Mouse (Mus musculus): ENCODE results near the gene Gm5431. TPM values are rescaled to one million over a fixed set of nuclear protein-coding genes. Genes with fewer than 3 reads are reported as not detected.
"Not testable (repeated sequence)": the region's sequence is repeated elsewhere in the genome, so short reads cannot be mapped to it uniquely, and the experiment has no call there.

Gm5431 gene
- 0.10 and 0.21 TPM in 2 replicates for polyA plus RNA-seq (2014; fragmentation: Nextera tagmentation; extraction: Ambion mirVana)

- no peaks in the 10 kb centered on the region for H3K9me3 ChIP-seq (ENCODE audit: control insufficient read depth, low read length)
- H3K27ac ChIP-seq (ENCODE audit: low read depth, low read length) = no peak within 1 kb of the TSS
- H3K4me3 ChIP-seq (ENCODE audit: low read depth, low read length) = no peak within 1 kb of the TSS
- WGBS = 81% methylated on average over 2 of the region's 2 CpGs
- no peak for DNase-seq (ENCODE audit: low spot score, missing footprints)
- no peak within 1 kb of the TSS for H3K4me2 ChIP-seq
- H3K36me3 ChIP-seq (ENCODE audit: control insufficient read depth, insufficient read depth, low read length) = no peaks in the 10 kb centered on the region
- no peak within 1 kb of the TSS for H3K9ac ChIP-seq (ENCODE audit: low read length)
- no peaks in the 10 kb centered on the region for H3K4me1 ChIP-seq (ENCODE audit: control insufficient read depth, insufficient read depth, low read length)
- ATAC-seq (ENCODE audit: low FRiP score) = no peak
- H3K27me3 ChIP-seq (ENCODE audit: control insufficient read depth, insufficient read depth, low read length) = no peaks in the 10 kb centered on the region
Measured at GRCm38 (mm10) chr11:48902021-48902420, at the start of gene Gm5431. Gene Gm5431 (minus strand): TSS chr11:48902214.

- not testable (repeated sequence) for H3K27me3 ChIP-seq (ENCODE audit: control insufficient read depth, insufficient read depth, low read length); DNase-seq (ENCODE audit: low spot score, missing footprints); H3K4me3 ChIP-seq (ENCODE audit: low read depth, low read length); H3K36me3 ChIP-seq (ENCODE audit: control insufficient read depth, insufficient read depth, low read length); H3K4me1 ChIP-seq (ENCODE audit: control insufficient read depth, insufficient read depth, low read length); H3K27ac ChIP-seq (ENCODE audit: low read depth, low read length); H3K4me2 ChIP-seq; ATAC-seq (ENCODE audit: low FRiP score); H3K9ac ChIP-seq (ENCODE audit: low read length); H3K9me3 ChIP-seq (ENCODE audit: control insufficient read depth, low read length)
- 92% methylated on average over 6 of the region's 6 CpGs for WGBS
Measured at GRCm38 (mm10) chr11:48946090-48946489, 44.1 kb upstream of the Gm5431 start, which contains the start of gene Psme2b. Gene Psme2b (minus strand): TSS chr11:48946190.

GRCm38 (mm10) chr11:48939286-48939685, 37.3 kb upstream of the Gm5431 start:
- H3K4me1 ChIP-seq (ENCODE audit: control insufficient read depth, insufficient read depth, low read length); H3K27me3 ChIP-seq (ENCODE audit: control insufficient read depth, insufficient read depth, low read length); H3K9ac ChIP-seq (ENCODE audit: low read length); ATAC-seq (ENCODE audit: low FRiP score); H3K4me3 ChIP-seq (ENCODE audit: low read depth, low read length); DNase-seq (ENCODE audit: low spot score, missing footprints); H3K9me3 ChIP-seq (ENCODE audit: control insufficient read depth, low read length); H3K4me2 ChIP-seq; H3K36me3 ChIP-seq (ENCODE audit: control insufficient read depth, insufficient read depth, low read length); H3K27ac ChIP-seq (ENCODE audit: low read depth, low read length): not testable (repeated sequence)

- H3K27me3 ChIP-seq (ENCODE audit: control insufficient read depth, insufficient read depth, low read length); ATAC-seq (ENCODE audit: low FRiP score); DNase-seq (ENCODE audit: low spot score, missing footprints); H3K4me1 ChIP-seq (ENCODE audit: control insufficient read depth, insufficient read depth, low read length); H3K9ac ChIP-seq (ENCODE audit: low read length); H3K27ac ChIP-seq (ENCODE audit: low read depth, low read length); H3K9me3 ChIP-seq (ENCODE audit: control insufficient read depth, low read length); H3K4me2 ChIP-seq; H3K36me3 ChIP-seq (ENCODE audit: control insufficient read depth, insufficient read depth, low read length); H3K4me3 ChIP-seq (ENCODE audit: low read depth, low read length): not testable (repeated sequence)
- WGBS = no CpG with 5 or more reads among the region's 3 CpGs
Measured at GRCm38 (mm10) chr11:48935291-48935690, 33.3 kb upstream of the Gm5431 start.

- WGBS = 100% methylated on average over 1 of the region's 1 CpGs
- not testable (repeated sequence) for ATAC-seq (ENCODE audit: low FRiP score); H3K9ac ChIP-seq (ENCODE audit: low read length)
Measured at GRCm38 (mm10) chr11:48933923-48934322, 31.9 kb upstream of the Gm5431 start.

GRCm38 (mm10) chr11:48933422-48933821, 31.4 kb upstream of the Gm5431 start:
- H3K27me3 ChIP-seq (ENCODE audit: control insufficient read depth, insufficient read depth, low read length); DNase-seq (ENCODE audit: low spot score, missing footprints); H3K4me2 ChIP-seq; ATAC-seq (ENCODE audit: low FRiP score); H3K9ac ChIP-seq (ENCODE audit: low read length); H3K9me3 ChIP-seq (ENCODE audit: control insufficient read depth, low read length); H3K27ac ChIP-seq (ENCODE audit: low read depth, low read length); H3K4me1 ChIP-seq (ENCODE audit: control insufficient read depth, insufficient read depth, low read length); H3K36me3 ChIP-seq (ENCODE audit: control insufficient read depth, insufficient read depth, low read length); H3K4me3 ChIP-seq (ENCODE audit: low read depth, low read length): not testable (repeated sequence)
- WGBS = 84% methylated on average over 1 of the region's 1 CpGs

More at GRCm38 (mm10) chr11:48933923-48934322, 31.9 kb upstream of the Gm5431 start:
- not testable (repeated sequence) for H3K27me3 ChIP-seq (ENCODE audit: control insufficient read depth, insufficient read depth, low read length); H3K9me3 ChIP-seq (ENCODE audit: control insufficient read depth, low read length); H3K4me2 ChIP-seq; H3K4me3 ChIP-seq (ENCODE audit: low read depth, low read length); H3K36me3 ChIP-seq (ENCODE audit: control insufficient read depth, insufficient read depth, low read length); DNase-seq (ENCODE audit: low spot score, missing footprints); H3K4me1 ChIP-seq (ENCODE audit: control insufficient read depth, insufficient read depth, low read length); H3K27ac ChIP-seq (ENCODE audit: low read depth, low read length)

- H3K4me1 ChIP-seq (ENCODE audit: control insufficient read depth, insufficient read depth, low read length); H3K27me3 ChIP-seq (ENCODE audit: control insufficient read depth, insufficient read depth, low read length); H3K4me2 ChIP-seq; ATAC-seq (ENCODE audit: low FRiP score); H3K36me3 ChIP-seq (ENCODE audit: control insufficient read depth, insufficient read depth, low read length); H3K27ac ChIP-seq (ENCODE audit: low read depth, low read length); H3K9ac ChIP-seq (ENCODE audit: low read length); DNase-seq (ENCODE audit: low spot score, missing footprints); H3K9me3 ChIP-seq (ENCODE audit: control insufficient read depth, low read length); H3K4me3 ChIP-seq (ENCODE audit: low read depth, low read length): not testable (repeated sequence)
- 89% methylated on average over 1 of the region's 1 CpGs for WGBS
Measured at GRCm38 (mm10) chr11:48928068-48928467, 26.1 kb upstream of the Gm5431 start.

- not testable (repeated sequence) for H3K9ac ChIP-seq (ENCODE audit: low read length); ATAC-seq (ENCODE audit: low FRiP score); H3K4me1 ChIP-seq (ENCODE audit: control insufficient read depth, insufficient read depth, low read length); H3K27ac ChIP-seq (ENCODE audit: low read depth, low read length); DNase-seq (ENCODE audit: low spot score, missing footprints); H3K4me3 ChIP-seq (ENCODE audit: low read depth, low read length); H3K4me2 ChIP-seq; H3K27me3 ChIP-seq (ENCODE audit: control insufficient read depth, insufficient read depth, low read length); H3K36me3 ChIP-seq (ENCODE audit: control insufficient read depth, insufficient read depth, low read length); H3K9me3 ChIP-seq (ENCODE audit: control insufficient read depth, low read length)
Measured at GRCm38 (mm10) chr11:48926437-48926836, 24.4 kb upstream of the Gm5431 start.

GRCm38 (mm10) chr11:48923818-48924217, 21.8 kb upstream of the Gm5431 start:
- 84% methylated on average over 5 of the region's 5 CpGs for WGBS
- not testable (repeated sequence) for H3K27me3 ChIP-seq (ENCODE audit: control insufficient read depth, insufficient read depth, low read length); H3K36me3 ChIP-seq (ENCODE audit: control insufficient read depth, insufficient read depth, low read length); H3K27ac ChIP-seq (ENCODE audit: low read depth, low read length); H3K9me3 ChIP-seq (ENCODE audit: control insufficient read depth, low read length); H3K4me3 ChIP-seq (ENCODE audit: low read depth, low read length); H3K9ac ChIP-seq (ENCODE audit: low read length); H3K4me2 ChIP-seq; ATAC-seq (ENCODE audit: low FRiP score); H3K4me1 ChIP-seq (ENCODE audit: control insufficient read depth, insufficient read depth, low read length); DNase-seq (ENCODE audit: low spot score, missing footprints)

GRCm38 (mm10) chr11:48918380-48918779, 16.4 kb upstream of the Gm5431 start:
- Histone ChIP-seq H3K27ac (ENCODE audit: low read depth, low read length) (no peak overlapping the region), H3K36me3 (ENCODE audit: control insufficient read depth, insufficient read depth, low read length) (no peaks in the 10 kb centered on the region), H3K27me3 (ENCODE audit: control insufficient read depth, insufficient read depth, low read length) (no peaks in the 10 kb centered on the region), H3K4me3 (ENCODE audit: low read depth, low read length) (no peak overlapping the region), H3K4me1 (ENCODE audit: control insufficient read depth, insufficient read depth, low read length) (no peaks in the 10 kb centered on the region), H3K9ac (ENCODE audit: low read length) (no peak overlapping the region), H3K9me3 (ENCODE audit: control insufficient read depth, low read length) (no peaks in the 10 kb centered on the region), H3K4me2 (no peak overlapping the region)
- DNase-seq (ENCODE audit: low spot score, missing footprints) (no peak), ATAC-seq (ENCODE audit: low FRiP score) (no peak)
- WGBS = 90% methylated on average over 3 of the region's 3 CpGs
